Mouse (Mus musculus) liver, adult (tissue): ENCODE data around the gene Ttc39a.

Experiments used
- GATA4 ChIP-seq: IDR thresholded peaks from 2 replicates; pipeline ENCODE4 v1.6.1; 2014; ENCODE audit warnings: mild to moderate bottlenecking, low read length; ENCODE audit not compliant: insufficient replicate concordance

The Ttc39a gene

GRCm38 (mm10) chr4:109439825-109440248 is 33.4 kb downstream of the Ttc39a start:
- TF ChIP-seq GATA4 = no peak

- no peak for TF ChIP-seq GATA4
These were observed 34.0 kb downstream of the Ttc39a start for GRCm38 (mm10) chr4:109440381-109440780.

GRCm38 (mm10) chr4:109441000-109441399 is 34.6 kb downstream of the Ttc39a start:
- TF ChIP-seq GATA4 = no peak

- TF ChIP-seq GATA4 = no peak
These were observed 35.7 kb downstream of the Ttc39a start for GRCm38 (mm10) chr4:109442126-109442525.

GRCm38 (mm10) chr4:109442649-109443048 is 36.2 kb downstream of the Ttc39a start:
- TF ChIP-seq GATA4 = no peak

- TF ChIP-seq GATA4 = no peak
These were observed 38.0 kb downstream of the Ttc39a start for GRCm38 (mm10) chr4:109444471-109444870.

GRCm38 (mm10) chr4:109444951-109445350 is 38.5 kb downstream of the Ttc39a start:
- TF ChIP-seq GATA4 = no peak

GRCm38 (mm10) chr4:109445397-109445796 is 39.0 kb downstream of the Ttc39a start:
- TF ChIP-seq GATA4 = no peak; the same call in 1 of the 2 replicates

GRCm38 (mm10) chr4:109445956-109446355 is 39.5 kb downstream of the Ttc39a start:
- no peak for TF ChIP-seq GATA4

- no peak for TF ChIP-seq GATA4
These were observed 42.1 kb downstream of the Ttc39a start for GRCm38 (mm10) chr4:109448531-109448930.

GRCm38 (mm10) chr4:109456821-109457220 is 50.4 kb downstream of the Ttc39a start:
- no peak for TF ChIP-seq GATA4

- TF ChIP-seq GATA4 = no peak
These were observed 54.2 kb downstream of the Ttc39a start for GRCm38 (mm10) chr4:109460421-109461179.

GRCm38 (mm10) chr4:109463892-109464291 is 57.5 kb downstream of the Ttc39a start:
- TF ChIP-seq GATA4 = no peak

GRCm38 (mm10) chr4:109467687-109468086 is 61.3 kb downstream of the Ttc39a start:
- TF ChIP-seq GATA4 = no peak

- TF ChIP-seq GATA4 = no peak
These were observed 65.2 kb downstream of the Ttc39a start for GRCm38 (mm10) chr4:109471606-109472005.

GRCm38 (mm10) chr4:109472566-109472965 is 66.1 kb downstream of the Ttc39a start:
- TF ChIP-seq GATA4 = no peak

GRCm38 (mm10) chr4:109475078-109475477 is 68.7 kb downstream of the Ttc39a start:
- TF ChIP-seq GATA4 = no peak
